8 mouse cellular contexts compared by ENCODE assay signal in genomic region chr8:126258175-126258781, GRCm38 (mm10). TPM values are rescaled to one million over a fixed set of nuclear protein-coding genes. Genes with fewer than 3 reads are reported as not detected.
DNase-seq lines count a peak whose midpoint lies in the region; ATAC-seq and TF ChIP-seq lines count a peak whose summit lies in the region.

No protein-coding gene starts in this region.

- no peaks in the 10 kb centered on the region for H3K79me2 ChIP-seq in liver, adult 2 months (ENCODE audit: control insufficient read depth, insufficient read depth, low read length)

- ATAC-seq in embryonic facial prominence, embryonic 14.5 days (ENCODE audit: low read depth): 0 out of 2 replicates have a peak, but pooled peaks have one; percentile 50
- no peak for ATAC-seq in heart, embryonic 11.5 days (replicated peaks; ENCODE audit: insufficient number of reproducible peaks, low FRiP score, low TSS enrichment)
- ATAC-seq in kidney, embryonic 16.5 days (ENCODE audit: low FRiP score, low TSS enrichment): peak; percentile 57; the same call in 1 of the 2 replicates
- ATAC-seq in neural tube, embryonic 12.5 days (ENCODE audit: low FRiP score, low read depth): peak; percentile 53; the same call in 1 of the 2 replicates

- H3K4me3 ChIP-seq in embryonic facial prominence, embryonic 14.5 days (ENCODE audit: low read depth, low read length): peak overlapping the region; percentile 17
- H3K4me3 ChIP-seq in heart, embryonic 11.5 days (ENCODE audit: low read depth, low read length): no peak overlapping the region
- H3K4me3 ChIP-seq in kidney, embryonic 16.5 days (ENCODE audit: low read length): 0 out of 2 replicates have a peak overlapping the region, but pooled peaks have one; percentile 17
- H3K4me3 ChIP-seq in liver, adult 2 months (ENCODE audit: insufficient read depth, low read depth, low read length): no peak overlapping the region
- H3K4me3 ChIP-seq in neural tube, embryonic 12.5 days: no peak overlapping the region

- H3K27ac ChIP-seq in embryonic facial prominence, embryonic 14.5 days (replicated peaks; ENCODE audit: low read depth, low read length): no peak overlapping the region
- no peak overlapping the region for H3K27ac ChIP-seq in heart, embryonic 11.5 days (ENCODE audit: low read depth, low read length)
- no peak overlapping the region for H3K27ac ChIP-seq in kidney, embryonic 16.5 days (ENCODE audit: low read length)
- H3K27ac ChIP-seq in liver, adult 2 months (replicated peaks; ENCODE audit: insufficient read depth, low read depth, low read length): no peak overlapping the region
- H3K27ac ChIP-seq in neural tube, embryonic 12.5 days: no peak overlapping the region

- peaks cover 20% of the 10 kb centered on the region for H3K27me3 ChIP-seq in embryonic facial prominence, embryonic 14.5 days (replicated peaks; ENCODE audit: control insufficient read depth, insufficient read depth, low read length)
- H3K27me3 ChIP-seq in heart, embryonic 11.5 days (ENCODE audit: control insufficient read depth, insufficient read depth, low read length): peaks cover 12% of the 10 kb centered on the region
- no peaks in the 10 kb centered on the region; the same call in 1 of the 2 replicates for H3K27me3 ChIP-seq in kidney, embryonic 16.5 days (ENCODE audit: insufficient read depth, low read length)
- H3K27me3 ChIP-seq in liver, adult 2 months (ENCODE audit: control insufficient read depth, insufficient read depth, low read length): no peaks in the 10 kb centered on the region
- no peaks in the 10 kb centered on the region for H3K27me3 ChIP-seq in neural tube, embryonic 12.5 days (replicated peaks)

- H3K9ac ChIP-seq in embryonic facial prominence, embryonic 14.5 days (ENCODE audit: low read depth, low read length): no peak overlapping the region
- no peak overlapping the region for H3K9ac ChIP-seq in heart, embryonic 11.5 days (ENCODE audit: low read depth, low read length)
- no peak overlapping the region for H3K9ac ChIP-seq in kidney, embryonic 16.5 days (replicated peaks; ENCODE audit: low read length)
- H3K9ac ChIP-seq in liver, adult 2 months (ENCODE audit: low read depth, low read length): no peak overlapping the region
- no peak overlapping the region for H3K9ac ChIP-seq in neural tube, embryonic 12.5 days

- H3K4me1 ChIP-seq in embryonic facial prominence, embryonic 14.5 days (ENCODE audit: control insufficient read depth, insufficient read depth, low read length): no peaks in the 10 kb centered on the region
- no peaks in the 10 kb centered on the region for H3K4me1 ChIP-seq in heart, embryonic 11.5 days (ENCODE audit: control insufficient read depth, insufficient read depth, low read length)
- H3K4me1 ChIP-seq in kidney, embryonic 16.5 days (ENCODE audit: insufficient read depth, low read length): no peaks in the 10 kb centered on the region
- H3K4me1 ChIP-seq in liver, adult 2 months (ENCODE audit: control insufficient read depth, insufficient read depth, low read length): no peaks in the 10 kb centered on the region
- H3K4me1 ChIP-seq in neural tube, embryonic 12.5 days: no peaks in the 10 kb centered on the region

- TF ChIP-seq POLR2A in liver, adult 2 months (IDR thresholded peaks at IDR 0.05; ENCODE audit: extremely low read depth, insufficient read depth, low read length): no peak

- H3K9me3 ChIP-seq in embryonic facial prominence, embryonic 14.5 days (ENCODE audit: control insufficient read depth, low read length): no peaks in the 10 kb centered on the region
- no peaks in the 10 kb centered on the region for H3K9me3 ChIP-seq in heart, embryonic 11.5 days (replicated peaks; ENCODE audit: control insufficient read depth, low read length)
- H3K9me3 ChIP-seq in kidney, embryonic 16.5 days (ENCODE audit: low read length): no peaks in the 10 kb centered on the region
- H3K9me3 ChIP-seq in neural tube, embryonic 12.5 days: no peaks in the 10 kb centered on the region

- peak; percentile 46 for DNase-seq in 3T3-L1 (ENCODE audit: low read depth, low spot score)
- peak; percentile 40 to 53 for DNase-seq in adrenal gland, postnatal 4 days (ENCODE audit: low spot score in 2 of 2)
- DNase-seq in embryonic facial prominence, embryonic 14.5 days (ENCODE audit: low spot score): peak; percentile 77
- DNase-seq in liver, adult 2 months (ENCODE audit: extremely low read depth, low read depth, low spot score): no peak
- peak; percentile 54 for DNase-seq in testis, postnatal 14 days (ENCODE audit: low spot score)

- no peaks in the 10 kb centered on the region for H3K36me3 ChIP-seq in embryonic facial prominence, embryonic 14.5 days (ENCODE audit: control insufficient read depth, insufficient read depth, low read length)
- no peaks in the 10 kb centered on the region for H3K36me3 ChIP-seq in heart, embryonic 11.5 days (ENCODE audit: control insufficient read depth, insufficient read depth, low read length)
- no peaks in the 10 kb centered on the region for H3K36me3 ChIP-seq in kidney, embryonic 16.5 days (ENCODE audit: insufficient read depth, low read length)
- no peaks in the 10 kb centered on the region for H3K36me3 ChIP-seq in liver, adult 2 months (ENCODE audit: control insufficient read depth, insufficient read depth, low read length)
- H3K36me3 ChIP-seq in neural tube, embryonic 12.5 days: no peaks in the 10 kb centered on the region

- TF ChIP-seq CTCF in liver, adult 2 months (IDR thresholded peaks at IDR 0.05; ENCODE audit: low read depth, low read length): peak; percentile 64

- 6% methylated on average over 15 of the region's 15 CpGs for WGBS in embryonic facial prominence, embryonic 14.5 days
- WGBS in heart, embryonic 11.5 days (ENCODE audit: insufficient replicate concordance): 4% methylated on average over 15 of the region's 15 CpGs
- WGBS in kidney, embryonic 16.5 days: 4% methylated on average over 15 of the region's 15 CpGs
- 6% methylated on average over 15 of the region's 15 CpGs for WGBS in liver, adult 2 months
- 4% methylated on average over 15 of the region's 15 CpGs for WGBS in neural tube, embryonic 12.5 days

- H3K4me2 ChIP-seq in embryonic facial prominence, embryonic 14.5 days (ENCODE audit: low read depth, low read length): peak overlapping the region; percentile 53
- peak overlapping the region; percentile 54 for H3K4me2 ChIP-seq in heart, embryonic 11.5 days
- H3K4me2 ChIP-seq in kidney, embryonic 16.5 days (replicated peaks; ENCODE audit: low read depth, low read length): peak overlapping the region; percentile 34
- peak overlapping the region; percentile 52 for H3K4me2 ChIP-seq in neural tube, embryonic 12.5 days (replicated peaks)

RNA-seq across cellular contexts. Expression of gene Slc35f3, which starts 40.1 kb away (rescaled TPM):
- total RNA-seq in adrenal gland, postnatal 4 days (2021): 1 to 10 TPM; 2.9 to 3.4 TPM
- polyA plus RNA-seq in embryonic facial prominence, embryonic 14.5 days (2014; fragmentation: Nextera tagmentation; extraction: Ambion mirVana): 1.2 TPM in 2 replicates
- polyA plus RNA-seq in heart, embryonic 11.5 days (2014; fragmentation: Nextera tagmentation; extraction: Ambion mirVana): not detected in 2 replicates
- polyA plus RNA-seq in kidney, embryonic 16.5 days (2015; fragmentation: Nextera tagmentation; extraction: Ambion mirVana): 0.69 and 0.82 TPM in 2 replicates
- total RNA-seq in liver, adult 2 months (2014; rRNA removed): not detected in 2 replicates
- polyA plus RNA-seq in liver, adult 2 months (2012; rRNA removed): not detected in 2 replicates
- polyA plus RNA-seq in neural tube, embryonic 12.5 days (2016; fragmentation: Nextera tagmentation; extraction: Ambion mirVana): 0.36 and 0.61 TPM in 2 replicates

Comparison
In these comparisons a context has a peak if more than half of its experiments do, and no peak if none do; other contexts are left out.
1. H3K4me3 ChIP-seq: peak in embryonic facial prominence, embryonic 14.5 days (single experiment) and kidney, embryonic 16.5 days (single experiment); none in heart, embryonic 11.5 days (single experiment), liver, adult 2 months (single experiment) and neural tube, embryonic 12.5 days (single experiment).
2. Peak in every context shown above with its lines, with median percentiles within 50 percentile points of each other: H3K4me2 ChIP-seq.